Mouse (Mus musculus): ENCODE data around the gene Caskin2. TPM values are rescaled to one million over a fixed set of nuclear protein-coding genes. Genes with fewer than 3 reads are reported as not detected.
A peak's percentile ranks its signal among the peaks of the same experiment; 100 is the strongest.
"Not testable (repeated sequence)": the region's sequence is repeated elsewhere in the genome, so short reads cannot be mapped to it uniquely, and the experiment has no call there.

The Caskin2 gene
- under 1 TPM; 0.46 to 0.79 TPM for polyA plus RNA-seq (2017; shearing (Covaris generic))

GRCm38 (mm10) chr11:115813507-115814296 lies at the start of gene Caskin2:
TSS of gene Caskin2 (minus strand) at chr11:115813639.
- ATAC-seq = peak; percentile 75

GRCm38 (mm10) chr11:115859143-115859945 lies 45.9 kb upstream of the Caskin2 start:
- ATAC-seq = peak; percentile 76

GRCm38 (mm10) chr11:115858354-115858753 lies 44.9 kb upstream of the Caskin2 start, which contains the start of gene Myo15b:
TSS of gene Myo15b (plus strand) at chr11:115858406.
- ATAC-seq = no peak

GRCm38 (mm10) chr11:115857936-115858335 lies 44.5 kb upstream of the Caskin2 start:
- ATAC-seq = no peak

GRCm38 (mm10) chr11:115857146-115857545 lies 43.7 kb upstream of the Caskin2 start:
- ATAC-seq = not testable (repeated sequence)

GRCm38 (mm10) chr11:115854674-115855073 lies 41.2 kb upstream of the Caskin2 start:
- no peak for ATAC-seq

GRCm38 (mm10) chr11:115845819-115846218 lies 32.4 kb upstream of the Caskin2 start:
- no peak for ATAC-seq

GRCm38 (mm10) chr11:115844240-115844639 lies 30.8 kb upstream of the Caskin2 start:
- ATAC-seq = no peak

- ATAC-seq = no peak
These were observed 30.4 kb upstream of the Caskin2 start for GRCm38 (mm10) chr11:115843891-115844239.

GRCm38 (mm10) chr11:115843141-115843890 lies 29.9 kb upstream of the Caskin2 start:
- ATAC-seq = no peak

GRCm38 (mm10) chr11:115841961-115842550 lies 28.6 kb upstream of the Caskin2 start:
- ATAC-seq = no peak

- ATAC-seq = no peak
These were observed 27.6 kb upstream of the Caskin2 start for GRCm38 (mm10) chr11:115841044-115841443.

GRCm38 (mm10) chr11:115839732-115840131 lies 26.3 kb upstream of the Caskin2 start:
- ATAC-seq = no peak

- no peak for ATAC-seq
These were observed 25.5 kb upstream of the Caskin2 start for GRCm38 (mm10) chr11:115838895-115839311.

- ATAC-seq = no peak
These were observed 24.3 kb upstream of the Caskin2 start for GRCm38 (mm10) chr11:115837606-115838345.

- ATAC-seq = no peak
These were observed 23.4 kb upstream of the Caskin2 start for GRCm38 (mm10) chr11:115836656-115837395.

- ATAC-seq = no peak
These were observed 20.6 kb upstream of the Caskin2 start for GRCm38 (mm10) chr11:115834033-115834432.

- no peak for ATAC-seq
These were observed 19.6 kb upstream of the Caskin2 start for GRCm38 (mm10) chr11:115833021-115833513.

GRCm38 (mm10) chr11:115832523-115832922 lies 19.1 kb upstream of the Caskin2 start:
- ATAC-seq = no peak

GRCm38 (mm10) chr11:115832064-115832463 lies 18.6 kb upstream of the Caskin2 start:
- no peak for ATAC-seq

GRCm38 (mm10) chr11:115831518-115831917 lies 18.1 kb upstream of the Caskin2 start:
- no peak for ATAC-seq
